Mouse (Mus musculus) telencephalon, adult 2 months (tissue): ENCODE data around the gene Gm8165.
"Not testable (repeated sequence)": the region's sequence is repeated elsewhere in the genome, so short reads cannot be mapped to it uniquely, and the experiment has no call there.

ENCODE experiments used
- DNase-seq: peaks from one replicate; pipeline ENCODE4 v3.0.0-alpha.2; 2011; ENCODE audit warnings: low read depth, low spot score

Gene Gm8165

GRCm38 (mm10) chr14:43677099-43677498, at the start of gene Gm8165:
Gm8165 (minus strand) TSS chr14:43677199.
- not testable (repeated sequence) for DNase-seq

DNA sequence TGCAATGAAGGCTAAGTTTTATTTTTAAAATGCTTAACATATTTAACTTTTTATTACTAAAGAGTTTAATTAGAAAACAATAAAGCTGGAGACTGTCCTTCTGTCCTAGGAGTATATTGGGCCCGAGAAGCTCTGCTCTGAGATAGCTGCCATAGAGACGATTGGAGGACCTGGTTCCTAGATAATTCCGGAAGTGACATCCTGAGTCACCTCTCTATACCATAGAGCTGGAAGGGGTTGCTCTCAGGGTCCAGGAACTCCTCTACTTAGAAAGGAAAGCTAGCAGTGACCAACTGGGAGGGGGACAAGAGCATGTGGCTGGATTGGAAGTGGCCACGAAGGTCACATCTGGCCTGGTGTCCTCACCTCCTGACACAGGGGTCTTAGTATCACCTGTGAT, 20.6 kb upstream of the Gm8165 start, which contains the start of gene Gm7324:
Gene Gm7324, plus strand, starts transcription at position 208 of the 400 bp plus-strand sequence.
- not testable (repeated sequence) for DNase-seq
